Mouse (Mus musculus): Measurements from ENCODE around the gene Paqr5.

Gene Paqr5

DNA sequence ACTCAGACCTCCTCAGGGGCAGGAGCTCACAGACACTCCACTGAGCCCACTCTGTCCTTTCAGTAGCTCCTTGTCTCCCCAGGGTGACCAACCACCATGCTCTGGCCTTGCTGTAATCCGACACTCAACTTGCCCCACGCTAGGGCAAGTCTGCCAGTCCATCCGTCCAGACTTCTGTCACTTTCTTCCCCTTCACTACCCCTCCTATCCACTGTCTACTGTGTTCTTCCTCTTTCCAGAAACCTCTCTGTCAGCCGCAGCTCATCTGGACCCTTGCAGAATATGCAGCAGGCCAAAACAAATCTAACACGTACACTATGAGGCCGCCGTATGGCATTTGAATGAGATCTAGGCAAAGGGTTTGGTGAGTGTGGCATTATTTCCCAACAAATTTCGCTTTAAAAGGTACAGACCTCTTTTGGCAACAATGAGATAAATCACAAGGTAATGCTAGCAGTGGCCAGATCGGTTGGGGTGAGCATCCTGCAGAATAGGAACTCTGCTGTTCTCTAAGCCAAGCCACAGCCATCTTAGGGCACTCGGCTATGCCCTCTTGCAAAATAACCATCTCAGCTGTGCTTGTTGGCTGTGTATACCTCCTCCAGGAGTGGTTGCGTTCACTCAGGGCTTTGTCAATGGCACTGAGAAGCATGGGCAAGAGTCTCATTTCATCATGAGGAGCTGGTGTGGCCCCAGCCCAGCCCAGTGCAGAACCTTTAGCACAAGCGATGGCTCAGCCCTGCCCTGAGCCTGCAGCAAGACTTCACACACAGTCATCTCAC, 13.1 kb downstream of the Paqr5 start:
- DNase-seq (ENCODE audit: low read depth, low spot score), result no peak

GRCm38 (mm10) chr9:62008360-62008759, 18.3 kb downstream of the Paqr5 start:
- DNase-seq (ENCODE audit: low read depth, low spot score), result no peak

GRCm38 (mm10) chr9:62007028-62007427, 19.6 kb downstream of the Paqr5 start:
- DNase-seq (ENCODE audit: low read depth, low spot score), result no peak

GRCm38 (mm10) chr9:62003611-62004010, 23.0 kb downstream of the Paqr5 start:
- no peak for DNase-seq (ENCODE audit: low read depth, low spot score)

DNA sequence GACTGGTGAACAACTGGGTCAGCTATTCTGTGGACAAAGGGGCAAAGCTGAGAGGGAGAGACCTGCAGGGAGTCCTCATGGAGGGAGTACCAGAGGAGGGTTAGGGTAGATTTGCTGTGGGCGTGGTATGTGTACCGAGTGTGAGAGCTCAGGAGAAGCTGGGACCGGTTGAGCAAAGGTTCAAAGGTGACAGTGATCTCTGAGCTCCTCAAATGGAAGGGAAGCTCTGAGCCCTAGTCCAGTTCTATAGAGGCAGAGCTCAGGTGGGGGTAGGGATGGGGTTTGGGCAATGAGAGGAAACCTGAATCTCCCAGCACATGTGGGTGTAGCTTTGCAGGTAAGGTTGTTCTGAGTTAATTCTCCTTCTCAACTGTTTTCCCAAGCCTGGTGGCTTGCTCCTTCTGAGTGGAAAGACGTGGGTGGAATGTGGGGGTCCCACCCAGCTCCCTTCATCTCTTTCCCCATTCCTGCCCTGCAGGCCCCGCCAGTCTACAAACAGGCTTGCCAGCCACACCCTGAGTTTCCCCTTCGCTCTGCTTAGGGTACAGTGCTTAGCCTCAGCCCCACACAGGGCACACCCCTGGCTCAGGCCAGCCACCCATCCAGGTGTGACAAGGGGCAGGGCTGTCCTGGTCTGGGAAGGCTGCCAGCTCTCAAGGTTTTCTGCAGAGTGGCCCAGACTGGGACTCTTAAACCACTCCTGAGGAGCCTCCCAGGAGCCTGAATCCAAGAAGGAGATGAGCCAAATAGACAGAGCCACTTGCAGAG, 26.8 kb downstream of the Paqr5 start:
- no peak for DNase-seq (ENCODE audit: low read depth, low spot score)

DNA sequence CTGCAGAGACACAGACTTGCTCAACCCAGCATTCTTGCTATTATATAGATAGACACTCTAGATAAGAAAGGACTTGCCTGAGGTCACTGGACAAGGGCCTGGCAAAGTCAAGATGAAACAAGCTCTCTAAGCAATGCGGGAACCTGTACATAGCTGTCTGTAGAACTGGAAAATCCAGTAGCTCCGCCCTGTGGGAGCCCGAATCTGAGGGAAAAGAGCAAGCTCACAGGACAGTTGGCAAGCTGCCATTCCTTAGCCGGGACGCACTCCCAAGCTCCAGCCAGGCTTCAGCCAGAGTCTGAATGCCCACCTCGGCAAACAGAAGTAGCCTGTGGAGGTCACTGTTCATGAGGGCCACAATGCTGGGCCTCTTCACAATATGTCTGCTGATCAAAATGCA, 28.8 kb downstream of the Paqr5 start:
- no peak for DNase-seq (ENCODE audit: low read depth, low spot score)

DNA sequence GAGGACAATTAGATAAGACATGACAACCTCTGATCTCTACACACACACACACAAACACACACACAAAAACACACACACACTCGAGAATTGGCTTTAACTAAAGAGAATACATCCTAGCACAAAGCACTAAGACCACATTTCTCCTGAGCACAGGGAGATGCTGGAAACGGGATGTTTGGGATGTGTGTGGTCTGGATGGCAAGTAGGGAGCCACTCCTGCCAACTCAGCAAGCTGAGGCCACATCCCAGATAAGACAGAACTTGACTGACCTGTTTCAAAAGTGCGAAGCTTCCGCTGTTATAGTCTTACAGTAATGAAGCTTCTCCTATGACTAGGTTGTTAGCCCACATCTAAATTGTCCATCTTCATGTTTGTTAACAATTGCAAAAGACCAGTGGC, 35.5 kb downstream of the Paqr5 start:
- DNase-seq (ENCODE audit: low read depth, low spot score), result no peak

GRCm38 (mm10) chr9:61990738-61991137, 35.9 kb downstream of the Paqr5 start:
- DNase-seq (ENCODE audit: low read depth, low spot score), result no peak

- no peak for DNase-seq (ENCODE audit: low read depth, low spot score)
Observed at GRCm38 (mm10) chr9:61986055-61986454, 40.6 kb downstream of the Paqr5 start.

DNA sequence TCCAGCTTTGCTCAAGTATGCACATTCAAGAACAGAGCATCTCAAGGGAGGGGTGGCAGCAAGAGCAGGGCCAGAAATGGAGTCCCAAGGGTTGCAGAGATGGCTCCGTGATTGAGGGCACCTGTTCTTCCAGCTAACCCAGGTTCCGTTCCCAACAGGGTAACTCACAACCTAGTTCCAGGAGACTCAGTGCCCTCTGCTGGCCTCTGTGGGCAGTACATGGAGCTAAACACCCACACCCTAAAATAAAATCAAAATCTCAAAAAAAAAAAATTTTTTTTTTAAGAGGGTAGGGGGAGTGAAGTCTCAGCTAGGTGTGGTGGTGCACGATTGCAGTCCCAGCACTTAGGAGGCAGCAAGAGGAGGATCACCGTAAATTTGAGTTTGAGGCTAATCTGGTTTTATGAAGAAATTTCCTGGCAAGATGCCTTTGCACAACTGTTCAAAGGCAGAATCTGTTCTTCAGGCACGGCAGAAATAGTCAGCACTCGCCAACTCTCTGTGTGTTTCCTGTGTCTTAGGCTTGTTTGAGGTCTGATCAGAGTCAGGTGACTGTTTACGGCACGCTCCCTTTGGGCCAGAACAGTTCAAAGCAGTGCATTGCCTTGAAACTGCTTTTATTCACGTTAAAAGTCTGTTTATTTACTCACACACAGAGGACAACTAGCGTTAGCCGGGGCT, 41.3 kb downstream of the Paqr5 start:
- DNase-seq (ENCODE audit: low read depth, low spot score), result no peak

DNA sequence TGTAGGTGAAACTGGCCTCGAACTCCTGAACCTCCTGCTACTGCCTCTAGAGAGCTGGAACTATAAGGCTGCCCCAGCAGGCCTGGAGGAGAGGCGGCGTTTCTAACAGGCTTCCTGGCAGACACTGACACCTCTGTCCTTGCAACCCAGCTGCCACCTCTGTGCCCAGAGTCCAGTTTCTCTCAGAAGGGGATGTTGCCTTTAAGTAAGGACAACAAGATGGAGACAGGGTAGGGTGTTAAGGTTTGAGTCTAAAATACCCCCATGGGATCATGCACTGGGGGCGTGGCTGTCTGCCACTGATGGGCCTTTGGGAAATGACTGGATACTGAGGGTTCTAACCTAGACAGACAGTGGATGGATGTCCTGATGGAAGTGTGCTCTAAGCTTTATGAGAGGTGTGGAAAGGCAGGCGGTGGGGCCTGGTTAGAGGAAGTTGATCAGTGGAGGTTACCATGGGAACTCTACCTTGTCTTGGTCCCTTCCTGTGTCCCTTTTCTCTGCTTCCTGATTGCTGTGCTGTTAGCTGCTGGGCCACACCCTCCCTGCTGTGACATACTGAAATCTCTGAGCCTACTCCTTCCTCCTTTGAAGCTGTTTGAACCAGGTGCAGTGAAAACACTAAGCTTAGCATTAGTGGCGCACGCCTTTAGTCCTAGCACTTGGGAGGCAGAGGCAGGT, 43.6 kb downstream of the Paqr5 start:
- no peak for DNase-seq (ENCODE audit: low read depth, low spot score)

DNA sequence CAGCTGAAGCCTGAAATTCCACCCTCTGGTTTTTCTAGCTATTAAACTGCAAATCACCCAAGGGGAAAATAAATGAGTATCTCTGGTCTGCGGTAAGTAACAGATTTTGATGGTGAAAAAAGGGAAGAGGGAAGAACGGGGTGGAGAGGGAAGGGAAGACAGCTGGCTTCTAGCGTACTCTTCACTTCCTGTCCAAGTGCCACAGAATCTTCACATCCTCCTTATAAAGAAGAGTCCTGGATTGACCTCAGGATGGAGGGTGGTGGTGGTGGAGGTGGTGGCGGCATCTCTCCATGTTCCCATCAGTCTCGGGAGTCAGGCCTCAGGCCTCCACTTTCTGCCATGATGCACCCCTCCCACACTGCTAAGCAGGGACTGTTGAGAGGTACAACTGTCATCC, 44.8 kb downstream of the Paqr5 start:
- no peak for DNase-seq (ENCODE audit: low read depth, low spot score)

GRCm38 (mm10) chr9:61979983-61980382, 46.7 kb downstream of the Paqr5 start:
- no peak for DNase-seq (ENCODE audit: low read depth, low spot score)

GRCm38 (mm10) chr9:61977258-61977945, 49.3 kb downstream of the Paqr5 start:
- peak; percentile 39 for DNase-seq (ENCODE audit: low read depth, low spot score)

- no peak for DNase-seq (ENCODE audit: low read depth, low spot score)
Observed at GRCm38 (mm10) chr9:61972031-61972430, 54.6 kb downstream of the Paqr5 start.

GRCm38 (mm10) chr9:61971045-61971444, 55.6 kb downstream of the Paqr5 start:
- DNase-seq (ENCODE audit: low read depth, low spot score), result no peak

- no peak for DNase-seq (ENCODE audit: low read depth, low spot score)
Observed at GRCm38 (mm10) chr9:61967357-61967756, 59.3 kb downstream of the Paqr5 start.

DNA sequence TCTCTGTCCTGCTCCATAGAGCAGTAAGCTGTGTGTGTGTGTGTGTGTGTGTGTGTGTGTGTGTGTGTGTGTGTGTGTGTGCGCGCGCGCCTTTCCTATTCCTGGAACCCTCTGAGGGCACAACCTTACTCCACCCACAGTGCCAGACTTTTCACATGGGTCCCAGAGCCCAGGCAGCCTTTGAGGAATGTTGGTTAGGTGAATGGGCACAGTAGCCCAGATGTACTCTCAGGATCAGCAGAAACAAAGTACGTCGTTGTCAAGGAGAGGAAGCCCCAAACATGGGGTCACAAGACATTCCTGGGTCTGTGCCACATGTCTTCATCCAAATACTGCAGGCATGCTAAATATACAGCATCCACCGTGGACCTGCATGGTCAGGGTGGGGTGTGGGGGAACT, 60.7 kb downstream of the Paqr5 start:
- no peak for DNase-seq (ENCODE audit: low read depth, low spot score)

GRCm38 (mm10) chr9:61965411-61965930, 61.2 kb downstream of the Paqr5 start:
- DNase-seq (ENCODE audit: low read depth, low spot score), result peak; percentile 67

GRCm38 (mm10) chr9:61963356-61963755, 63.3 kb downstream of the Paqr5 start:
- no peak for DNase-seq (ENCODE audit: low read depth, low spot score)

GRCm38 (mm10) chr9:61961181-61961580, 65.5 kb downstream of the Paqr5 start:
- no peak for DNase-seq (ENCODE audit: low read depth, low spot score)

Data from skeletal muscle tissue, adult 2 months (tissue).